Mouse (Mus musculus): ENCODE results near the gene Myf5. TPM values are rescaled to one million over a fixed set of nuclear protein-coding genes. Genes with fewer than 3 reads are reported as not detected.

Gene Myf5
- total RNA-seq, 2 experiments from 2014 or later, result 4.2 to 4.9 TPM

- no peak for DNase-seq
- intact Hi-C loops (cut with DNase I; ENCODE audit: low total_unique reads), result loop anchor here (5.0 kb wide), 1 partner anchor 253 kb away; no protein-coding TSS in a partner anchor
Measured at GRCm38 (mm10) chr10:107449496-107450330, 36.2 kb downstream of the Myf5 start.

GRCm38 (mm10) chr10:107442781-107443180 lies 43.2 kb downstream of the Myf5 start:
- intact Hi-C loops (cut with DNase I; ENCODE audit: low total_unique reads), result no loop called here
- no peak for DNase-seq

- intact Hi-C loops (cut with DNase I; ENCODE audit: low total_unique reads), result loop anchor here (5.0 kb wide), 1 partner anchor 310 kb away; no protein-coding TSS in a partner anchor
- no peak for DNase-seq
Measured at GRCm38 (mm10) chr10:107436967-107437366, 49.0 kb downstream of the Myf5 start.

Small RNA genes within 50 kb of the gene (microRNA-seq; reads per million reads assigned to microRNA genes)
- gene Gm44403, result 0 reads per million in 2 experiments

Other genes with a start within 250 kb of the Myf5 start
- 1 to 10 TPM; 1.9 to 3.8 TPM for gene Lin7a, start 214.4 kb downstream of the Myf5 start, total RNA-seq (2021)
- 100 to 1,000 TPM; 115 to 180 TPM for gene Myf6, start 8.6 kb upstream of the Myf5 start, total RNA-seq (2021)
- under 1 TPM; 0.31 to 0.47 TPM for gene Ptprq, start 233.9 kb upstream of the Myf5 start, total RNA-seq (2021)

All from gastrocnemius, postnatal 14 days (tissue).